Mouse (Mus musculus) ES-E14 (cell line): Measurements from ENCODE around the gene Smarcd3.

ENCODE experiments used
- HCFC1 ChIP-seq: IDR thresholded peaks from 2 replicates; pipeline ENCODE4 v1.6.1; 2012; ENCODE audit warnings: low read length, inconsistent platforms, borderline replicate concordance; ENCODE audit not compliant: insufficient read depth
- ZNF384 ChIP-seq: IDR thresholded peaks from 2 replicates; pipeline ENCODE4 v1.6.1; 2012; ENCODE audit warnings: low read depth, low read length, inconsistent platforms

GRCm38 (mm10) chr5:24651356-24651755 lies 27.1 kb upstream of the Smarcd3 start:
- no peak for TF ChIP-seq HCFC1
- TF ChIP-seq ZNF384: no peak
